Mouse (Mus musculus) limb, embryonic 12.5 days (tissue): ENCODE measurements around the gene A430005L14Rik. TPM values are rescaled to one million over a fixed set of nuclear protein-coding genes. Genes with fewer than 3 reads are reported as not detected.

Source experiments
- polyA plus RNA-seq: library from polyadenylated mRNA; unstranded; fragments of >200 nt; fragmentation: Nextera tagmentation; extraction: Ambion mirVana; gene quantifications from 2 replicates; pipeline ENCODE4 v1.2.1, GENCODE M21; 2016

Gene A430005L14Rik
- polyA plus RNA-seq, 1 experiment from 2014 or later = 116 TPM

Other genes starting within 250 kb of the A430005L14Rik start
- gene Dffb, start 17.9 kb downstream of the A430005L14Rik start, polyA plus RNA-seq = 14.9 and 15.9 TPM in 2 replicates
- gene Cep104, start 18.0 kb downstream of the A430005L14Rik start, polyA plus RNA-seq = 20.4 and 21.0 TPM in 2 replicates
- 34.4 and 37.8 TPM in 2 replicates for gene Lrrc47, start 54.5 kb downstream of the A430005L14Rik start, polyA plus RNA-seq
- gene Smim1, start 69.0 kb downstream of the A430005L14Rik start, polyA plus RNA-seq = 6.3 and 8.1 TPM in 2 replicates
- gene Ccdc27, start 85.4 kb downstream of the A430005L14Rik start, polyA plus RNA-seq = not detected in 2 replicates
- 1.2 and 1.9 TPM in 2 replicates for gene Trp73, start 183.0 kb downstream of the A430005L14Rik start, polyA plus RNA-seq
- 46.0 and 48.5 TPM in 2 replicates for gene Wrap73, start 185.1 kb downstream of the A430005L14Rik start, polyA plus RNA-seq
- gene Tprgl, start 203.4 kb downstream of the A430005L14Rik start, polyA plus RNA-seq = 111 and 115 TPM in 2 replicates
- gene Megf6, start 213.5 kb downstream of the A430005L14Rik start, polyA plus RNA-seq = 58.4 and 59.0 TPM in 2 replicates